Mouse (Mus musculus) layer of hippocampus, postnatal 25 days (tissue): Measurements from ENCODE around the gene Gm7579. TPM values are rescaled to one million over a fixed set of nuclear protein-coding genes. Genes with fewer than 3 reads are reported as not detected.
"Not testable (repeated sequence)": the region's sequence is repeated elsewhere in the genome, so short reads cannot be mapped to it uniquely, and the experiment has no call there.

Source experiments
- DNase-seq, 2 experiments: peaks; one replicate each; pipeline ENCODE4 v3.0.0; 2022; ENCODE audit warnings: mixed read lengths in 2 of 2, low spot score in 1 of 2; ENCODE audit errors: extremely low spot score in 1 of 2
- total RNA-seq, 2 experiments: library from RNA; stranded (reverse); gene quantifications; 2 replicates each; pipeline ENCODE4 v1.2.3; 2021

The Gm7579 gene
- total RNA-seq = not detected

DNA sequence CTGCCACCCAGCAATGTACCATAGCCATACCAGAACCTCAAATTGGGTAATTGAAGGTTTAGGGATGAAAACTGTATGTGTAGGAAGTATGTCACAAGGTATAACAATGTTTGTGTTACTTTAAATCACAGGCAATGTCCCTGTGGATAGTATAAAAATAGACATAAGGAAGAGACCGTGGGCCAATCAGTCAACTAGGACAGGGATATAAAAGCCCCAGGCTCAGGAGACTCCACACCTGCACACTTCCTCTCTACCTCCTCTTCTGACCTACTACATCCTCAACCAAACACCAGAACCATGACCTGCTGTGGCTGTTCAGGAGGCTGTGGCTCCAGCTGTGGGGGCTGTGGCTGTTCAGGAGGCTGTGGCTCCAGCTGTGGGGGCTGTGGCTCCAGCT, at the start of gene Gm7579:
Gm7579 (plus strand) TSS at position 301 of the 400 bp plus-strand sequence.
- no peak for DNase-seq

DNA sequence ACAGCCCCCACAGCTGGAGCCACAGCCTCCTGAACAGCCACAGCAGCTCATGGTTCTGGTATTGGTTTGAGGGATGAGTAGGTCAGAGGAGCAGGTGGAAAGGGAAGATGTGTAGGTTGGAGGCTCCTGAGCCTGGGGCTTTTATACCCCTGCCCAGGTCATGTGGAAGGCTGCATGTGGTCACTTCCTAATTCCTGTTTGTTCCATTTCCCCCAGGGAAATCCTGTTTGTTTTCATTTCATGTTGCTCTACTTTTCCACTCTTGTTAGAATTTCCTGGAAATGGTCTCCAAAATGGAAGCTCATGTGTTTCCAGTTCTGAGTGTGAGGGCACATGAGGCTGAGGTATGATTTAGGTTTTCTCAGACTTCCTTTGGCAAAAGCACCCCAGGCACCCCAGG, 46.0 kb upstream of the Gm7579 start, which contains the start of gene Gm4553:
Gm4553 (minus strand) TSS at position 101 of the 400 bp plus-strand sequence.
- not testable (repeated sequence) for DNase-seq

DNA sequence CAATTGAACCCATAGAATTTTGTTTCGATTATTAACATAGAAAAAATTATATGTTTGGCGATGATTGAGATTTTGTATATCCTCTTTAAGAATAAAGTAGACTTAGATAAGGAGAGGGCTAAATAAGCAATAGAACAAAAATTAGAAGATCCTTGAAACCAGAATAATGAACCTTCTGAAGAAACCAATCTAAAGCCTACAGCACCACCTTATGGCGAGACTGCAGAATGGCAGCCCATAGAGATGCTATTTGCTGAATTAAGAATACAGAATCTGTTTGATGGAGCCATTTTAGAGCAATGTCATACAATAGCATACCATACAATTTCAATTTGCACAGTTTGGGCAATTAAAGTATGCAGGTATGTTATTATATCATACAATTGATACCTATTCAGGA, 41.8 kb upstream of the Gm7579 start:
- no peak for DNase-seq

DNA sequence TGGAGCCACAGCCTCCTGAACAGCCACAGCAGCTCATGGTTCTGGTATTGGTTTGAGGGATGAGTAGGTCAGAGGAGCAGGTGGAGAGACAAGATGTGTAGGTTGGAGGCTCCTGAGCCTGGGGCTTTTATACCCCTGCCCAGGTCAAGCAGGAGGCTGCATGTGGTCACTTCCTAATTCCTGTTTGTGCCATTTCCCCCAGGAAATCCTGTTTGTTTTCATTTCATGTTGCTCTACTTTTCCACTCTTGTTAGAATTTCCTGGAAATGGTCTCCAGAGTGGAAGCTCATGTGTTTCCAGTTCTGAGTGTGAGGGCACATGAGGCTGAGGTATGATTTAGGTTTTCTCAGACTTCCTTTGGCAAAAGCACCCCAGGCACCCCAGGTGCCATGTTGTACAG, 35.8 kb upstream of the Gm7579 start, which contains the start of gene Krtap5-2:
Krtap5-2 (minus strand) TSS at position 101 of the 400 bp plus-strand sequence.
- not testable (repeated sequence) for DNase-seq

DNA sequence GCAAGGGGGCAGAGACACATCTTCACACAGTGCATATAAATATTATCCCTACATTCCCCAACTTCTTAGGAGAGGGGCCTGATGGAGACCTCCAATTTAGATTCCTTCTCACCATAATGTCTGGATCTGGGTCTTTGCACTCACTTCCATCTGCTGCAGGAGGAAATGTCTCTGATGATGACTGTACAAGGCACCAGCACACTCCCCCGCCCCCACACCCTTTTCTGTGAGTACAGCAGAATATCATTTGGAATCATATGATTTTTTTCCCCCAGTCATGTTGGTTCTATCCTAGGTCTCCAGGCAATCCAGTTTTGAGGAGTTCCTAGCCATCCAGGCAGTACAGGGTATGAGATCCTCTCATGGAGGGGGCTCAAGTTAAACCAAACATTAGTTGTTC, 33.0 kb upstream of the Gm7579 start:
- DNase-seq = no peak

DNA sequence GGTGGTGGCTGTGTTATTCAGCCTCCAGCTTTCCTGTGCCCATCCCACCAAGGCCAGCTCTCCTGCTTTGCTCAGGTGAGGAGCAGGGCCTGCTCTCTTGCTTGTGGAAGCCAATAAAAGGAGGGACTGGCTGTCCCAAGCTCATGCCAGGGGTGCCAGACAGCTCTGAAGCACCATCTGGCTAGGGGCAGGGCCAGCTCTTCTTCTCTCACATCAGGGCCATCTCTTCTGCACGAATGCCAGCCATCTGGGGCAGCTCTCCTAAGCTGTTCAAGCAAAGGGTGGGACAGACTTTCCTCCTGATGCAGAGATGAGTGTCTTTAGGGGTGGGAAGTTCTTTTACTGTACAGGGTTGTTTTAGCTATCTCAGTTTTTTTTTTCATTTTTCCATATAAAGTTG, 30.6 kb upstream of the Gm7579 start:
- no peak for DNase-seq

DNA sequence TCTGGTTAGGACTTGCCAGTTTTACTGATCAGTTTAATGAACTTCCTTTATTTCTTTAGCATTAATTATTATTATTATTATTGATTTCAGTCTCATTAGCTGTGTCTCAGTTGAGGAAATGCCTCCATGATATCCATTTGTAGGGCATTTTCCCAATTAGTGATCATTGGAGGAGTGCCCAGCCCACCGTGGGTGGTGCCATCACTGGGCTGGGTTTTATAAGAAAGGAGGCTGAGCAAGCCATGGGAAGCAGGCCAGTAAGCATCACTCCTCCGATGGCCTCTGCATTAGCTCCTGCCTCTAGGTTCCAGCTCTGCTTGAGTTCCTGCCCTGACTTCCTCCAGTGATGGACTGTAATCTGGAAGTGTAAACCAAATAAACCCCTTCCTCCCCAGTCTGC, 23.5 kb upstream of the Gm7579 start:
- no peak for DNase-seq

DNA sequence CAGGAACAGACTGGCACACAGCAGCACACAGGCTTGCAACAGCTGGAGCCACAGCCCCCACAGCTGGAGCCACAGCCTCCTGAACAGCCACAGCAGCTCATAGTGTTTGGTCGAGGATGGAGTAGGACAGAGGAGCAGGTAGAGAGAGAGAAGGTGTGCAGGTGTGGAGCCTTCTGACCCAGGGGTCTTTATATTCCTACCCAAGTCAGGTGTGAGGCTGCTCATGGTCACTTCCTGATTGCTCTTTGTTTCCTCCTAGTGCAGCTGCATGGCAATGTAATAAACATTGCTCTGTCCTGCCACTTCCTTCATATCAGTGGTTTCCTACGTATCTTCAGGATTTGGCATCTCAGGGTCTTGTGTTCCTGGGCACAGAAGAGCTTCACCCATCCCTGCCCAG, 21.4 kb upstream of the Gm7579 start, which contains the start of gene Gm10153:
Gm10153 (minus strand) TSS at position 101 of the 400 bp plus-strand sequence.
- DNase-seq = no peak

DNA sequence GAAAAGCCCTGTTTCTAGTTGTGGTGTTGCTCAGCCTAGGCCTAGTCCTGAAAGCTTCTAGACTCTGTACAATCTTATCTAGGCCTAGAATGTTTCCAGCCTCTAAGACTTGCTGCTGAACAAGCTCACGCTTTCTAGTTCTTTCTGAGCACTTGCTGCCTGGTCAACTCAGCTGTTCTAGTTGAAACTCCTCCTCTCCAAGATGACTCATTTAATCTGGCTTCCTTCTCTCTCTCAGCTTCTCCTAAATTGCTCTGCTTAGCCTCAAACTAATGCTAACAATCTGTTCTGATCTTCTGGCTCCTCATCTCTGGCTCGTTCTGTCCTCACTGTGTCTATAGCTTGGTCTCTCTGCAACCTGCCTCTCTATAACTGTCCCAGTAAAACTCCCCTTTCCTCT, 12.9 kb upstream of the Gm7579 start:
- no peak for DNase-seq

DNA sequence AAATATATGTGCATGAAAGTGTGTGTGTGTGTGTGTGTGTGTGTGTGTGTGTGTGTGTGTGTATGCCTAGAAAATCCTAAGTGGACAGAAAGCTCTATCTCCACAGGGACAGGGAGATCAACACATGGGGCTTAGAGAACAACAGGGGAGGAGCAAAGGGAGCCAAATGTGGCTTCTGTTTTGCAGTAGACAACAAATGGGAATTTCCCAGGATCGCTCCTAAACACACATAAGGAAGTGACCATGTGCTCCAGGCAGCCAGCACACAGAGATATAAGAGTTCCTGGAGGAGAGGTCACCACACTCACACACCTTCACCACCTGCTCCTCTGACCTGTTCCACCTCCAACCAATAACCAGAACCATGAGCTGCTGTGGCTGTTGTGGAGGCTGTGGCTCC, 10.6 kb upstream of the Gm7579 start, which contains the start of gene Krtap5-3:
Krtap5-3 (plus strand) TSS at position 301 of the 400 bp plus-strand sequence.
- DNase-seq = no peak

DNA sequence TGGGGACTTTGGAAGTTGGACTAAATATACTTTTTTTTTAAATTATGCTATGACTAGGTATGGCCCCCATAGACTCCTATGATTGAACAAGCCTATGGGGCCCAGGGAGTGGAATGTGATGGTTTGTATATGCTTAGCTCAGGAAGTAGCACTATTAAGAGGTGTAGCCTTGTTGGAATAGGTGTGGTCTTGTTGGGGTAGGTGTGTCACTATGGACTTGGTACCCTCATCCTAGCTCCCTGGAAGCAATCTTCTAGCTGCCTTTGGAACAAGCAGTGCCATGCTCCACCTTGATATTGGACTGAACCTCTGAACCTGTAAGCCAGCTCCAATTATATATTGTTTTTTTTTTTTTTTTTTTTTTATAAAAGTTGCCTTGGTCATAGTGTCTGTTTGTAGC, 6.2 kb upstream of the Gm7579 start:
- no peak for DNase-seq

DNA sequence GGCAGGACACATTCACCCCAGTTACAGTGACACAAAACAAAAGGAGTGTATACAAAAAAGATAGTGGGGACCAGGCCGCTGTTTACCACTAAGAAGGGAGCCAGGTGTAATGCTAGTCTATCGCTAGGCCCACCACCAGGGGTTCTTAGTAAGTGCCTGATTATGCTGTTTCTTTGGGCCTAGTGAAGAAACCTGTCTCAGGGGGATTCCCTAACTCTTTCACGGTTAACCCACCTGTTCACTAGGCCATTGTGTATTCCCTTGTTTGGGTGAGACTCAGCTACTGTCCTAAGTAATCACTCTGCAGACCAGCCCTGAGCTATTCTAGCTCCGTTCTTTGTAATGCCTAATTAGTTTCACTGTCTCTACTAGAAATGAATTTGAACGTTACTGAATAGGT, 4.8 kb upstream of the Gm7579 start:
- DNase-seq = not testable (repeated sequence)

DNA sequence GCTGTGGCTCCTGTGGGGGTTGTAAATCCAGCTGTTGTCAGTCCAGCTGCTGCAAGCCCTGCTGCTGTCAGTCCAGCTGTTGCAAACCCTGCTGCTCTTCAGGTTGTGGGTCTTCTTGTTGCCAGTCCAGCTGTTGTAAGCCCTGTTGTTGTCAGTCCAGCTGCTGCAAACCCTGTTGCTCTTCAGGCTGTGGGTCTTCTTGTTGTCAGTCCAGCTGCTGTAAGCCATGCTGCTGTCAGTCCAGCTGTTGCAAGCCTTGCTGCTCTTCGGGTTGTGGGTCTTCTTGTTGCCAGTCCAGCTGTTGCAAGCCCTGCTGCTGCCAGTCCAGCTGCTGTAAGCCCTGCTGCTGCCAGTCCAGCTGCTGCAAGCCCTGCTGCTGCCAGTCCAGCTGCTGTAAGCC, 477 bp downstream of the Gm7579 start:
- not testable (repeated sequence) for DNase-seq

DNA sequence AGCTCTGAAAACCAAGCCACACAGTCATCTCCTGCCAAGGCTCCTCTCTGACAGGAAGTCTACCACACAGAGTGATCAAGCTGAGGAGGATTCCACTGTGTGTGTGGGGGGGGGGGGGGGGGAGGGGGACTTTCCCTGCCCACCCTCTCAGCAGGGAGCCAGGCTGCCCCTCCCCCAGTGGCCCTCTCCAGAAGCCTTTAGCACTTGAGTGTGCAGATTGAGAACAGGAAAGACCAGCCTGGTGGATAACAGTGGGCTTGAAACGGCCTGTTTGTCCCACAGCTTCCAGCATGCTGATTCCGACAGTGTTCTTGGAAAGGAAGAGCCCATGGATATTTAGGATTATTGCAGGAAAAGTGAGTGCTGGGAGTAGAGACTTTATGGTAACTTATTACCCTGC, 12.9 kb downstream of the Gm7579 start:
- DNase-seq = no peak

DNA sequence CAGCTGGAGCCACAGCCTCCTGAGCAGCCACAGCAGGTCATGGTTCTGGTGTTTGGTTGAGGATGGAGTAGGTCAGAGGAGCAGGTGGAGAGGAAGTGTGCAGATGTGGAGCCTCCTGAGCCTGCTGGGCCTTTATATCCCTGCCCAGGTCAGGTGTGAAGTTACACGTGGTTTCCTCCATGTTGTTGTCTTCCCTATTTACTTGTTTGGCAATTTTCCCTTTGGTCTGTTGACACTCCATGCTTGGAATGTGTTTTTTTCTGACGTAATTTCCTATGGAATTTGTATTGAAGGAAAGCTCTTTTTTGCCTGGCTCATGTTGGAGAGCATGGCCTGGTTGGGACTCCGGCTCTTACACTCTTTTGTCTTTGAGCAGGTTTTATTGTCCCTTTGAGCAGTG, 18.2 kb downstream of the Gm7579 start, which contains the start of gene Krtap5-5:
Krtap5-5 (minus strand) TSS at position 101 of the 400 bp plus-strand sequence.
- DNase-seq = not testable (repeated sequence)

DNA sequence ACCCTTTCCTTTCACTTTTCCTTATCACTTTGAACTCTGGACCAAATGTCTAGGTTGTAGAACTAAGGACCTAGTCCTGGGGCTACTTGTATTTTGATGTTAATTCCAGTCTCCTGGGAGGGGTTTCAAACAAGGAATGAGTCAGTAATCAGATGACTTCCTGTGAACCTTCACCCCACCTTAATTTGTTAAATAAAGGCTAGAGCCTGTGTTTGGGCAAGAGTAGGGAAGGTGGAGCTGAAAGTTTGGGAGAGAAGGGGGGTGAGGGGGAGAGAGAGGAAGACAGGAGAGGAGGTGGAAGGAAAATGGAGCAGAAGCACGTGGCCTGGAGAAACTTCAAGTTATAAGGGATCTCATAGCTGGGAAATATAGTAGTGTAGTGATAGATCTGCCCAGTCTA, 19.9 kb downstream of the Gm7579 start:
- DNase-seq = no peak

DNA sequence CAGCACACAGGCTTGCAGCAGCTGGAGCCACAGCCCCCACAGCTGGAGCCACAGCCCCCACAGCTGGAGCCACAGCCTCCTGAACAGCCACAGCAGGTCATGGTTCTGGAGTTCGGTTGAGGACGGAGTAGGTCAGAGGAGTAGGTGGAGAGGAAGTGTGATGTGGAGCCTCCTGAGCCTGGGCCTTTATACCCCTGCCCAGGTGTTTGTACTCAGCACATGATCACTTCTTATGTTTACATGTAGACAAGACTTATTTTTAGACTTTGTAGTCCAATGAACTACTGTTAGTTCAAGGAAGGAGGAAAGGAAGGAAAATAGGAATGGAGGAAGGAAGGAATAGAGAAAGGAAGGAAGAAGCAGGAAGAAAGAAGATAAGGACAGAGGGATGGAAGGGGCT, 29.3 kb downstream of the Gm7579 start, which contains the start of gene Gm40460:
Gm40460 (minus strand) TSS at position 101 of the 400 bp plus-strand sequence.
- DNase-seq = no peak

DNA sequence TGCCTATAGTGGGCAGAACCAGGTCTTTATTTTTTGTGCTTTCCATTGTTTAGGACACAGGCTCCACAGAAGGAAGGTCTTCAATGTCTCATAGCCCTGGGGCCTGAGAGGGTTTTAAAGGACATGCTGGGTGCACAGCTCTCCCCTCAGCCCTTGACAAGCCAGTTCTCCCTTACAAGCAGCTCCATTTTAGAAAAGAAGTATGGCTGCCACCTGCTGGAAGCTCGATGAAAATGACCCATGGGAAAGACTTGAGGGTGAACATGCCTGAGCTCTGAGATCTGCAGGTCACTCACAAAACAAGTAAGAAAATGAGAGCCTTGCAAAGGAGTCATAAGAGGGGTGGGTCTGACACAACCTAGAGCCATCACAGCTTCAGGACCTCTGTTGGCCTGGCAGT, 38.2 kb downstream of the Gm7579 start:
- peak; percentile 11 to 58 for DNase-seq

DNA sequence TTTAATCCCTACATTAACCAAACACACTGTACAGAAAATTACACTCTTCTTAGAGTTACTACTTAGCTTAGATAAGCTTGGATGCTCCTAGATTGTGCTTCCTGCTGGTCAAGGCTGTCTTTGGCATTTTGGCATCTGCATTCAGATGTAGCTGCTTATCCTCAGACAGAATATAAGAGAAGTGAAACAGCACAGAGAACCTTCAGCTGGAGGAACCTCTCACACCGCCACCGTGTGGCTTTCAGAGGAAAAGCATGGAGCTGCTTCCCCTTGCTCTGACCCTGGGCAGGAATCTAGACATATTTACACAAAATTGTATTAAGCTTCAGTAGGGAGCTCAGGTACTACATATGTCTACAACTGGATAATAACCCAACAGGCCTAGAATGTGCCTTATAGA, 43.9 kb downstream of the Gm7579 start:
- peak in 1 of 2 experiments; percentile 47 for DNase-seq

DNA sequence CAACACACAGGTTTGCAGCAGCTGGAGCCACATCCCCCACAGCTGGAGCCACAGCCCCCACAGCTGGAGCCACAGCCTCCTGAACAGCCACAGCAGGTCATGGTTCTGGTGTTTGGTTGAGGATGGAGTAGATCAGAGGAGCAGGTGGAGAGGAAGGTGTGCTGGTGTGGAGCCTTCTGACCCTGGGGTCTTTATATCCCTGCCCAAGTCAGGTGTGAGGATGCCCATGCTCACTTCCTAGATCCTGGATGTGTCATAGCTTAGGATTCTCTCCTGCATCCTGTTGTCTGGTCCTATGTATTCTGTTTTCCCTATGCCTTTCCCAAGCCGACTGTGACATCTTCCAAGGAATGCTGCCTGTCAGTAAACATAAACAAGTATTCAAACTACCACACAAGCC, 46.6 kb downstream of the Gm7579 start, which contains the start of gene Gm2431:
Gm2431 (minus strand) TSS at position 101 of the 400 bp plus-strand sequence.
- not testable (repeated sequence) for DNase-seq
